Mouse (Mus musculus) small intestine, adult 2 months (tissue): Measurements from ENCODE around the gene Nfe2l3. TPM values are rescaled to one million over a fixed set of nuclear protein-coding genes. Genes with fewer than 3 reads are reported as not detected.
A peak's percentile ranks its signal among the peaks of the same experiment; 100 is the strongest.
"Not testable (repeated sequence)": the region's sequence is repeated elsewhere in the genome, so short reads cannot be mapped to it uniquely, and the experiment has no call there.

Experiments
- H3K27ac ChIP-seq: fragments of 200-500 bp; 2 replicates; pipeline ENCODE4 v1.5.1; 2012; ENCODE audit warnings: low read depth, low read length, control low read depth, inconsistent platforms; ENCODE audit not compliant: insufficient read depth
- H3K27me3 ChIP-seq: fragments of 200-500 bp; 2 replicates; pipeline ENCODE4 v1.6.1; 2012; ENCODE audit warnings: mild to moderate bottlenecking, moderate library complexity, low read length, inconsistent platforms; ENCODE audit not compliant: control insufficient read depth, insufficient read depth
- H3K36me3 ChIP-seq: fragments of 200-500 bp; 2 replicates; pipeline ENCODE4 v1.6.1; 2012; ENCODE audit warnings: mild to moderate bottlenecking, low read length, control low read depth, inconsistent platforms; ENCODE audit not compliant: control insufficient read depth, insufficient read depth
- H3K4me1 ChIP-seq: fragments of 200-500 bp; 2 replicates; pipeline ENCODE4 v1.6.1; 2012; ENCODE audit warnings: low read length, inconsistent platforms, mixed read lengths; ENCODE audit not compliant: control insufficient read depth, insufficient read depth, insufficient read length
- H3K4me3 ChIP-seq: fragments of 200-500 bp; 2 replicates; pipeline ENCODE4 v1.5.1; 2012; ENCODE audit warnings: low read depth, mild to moderate bottlenecking, control low read depth, inconsistent platforms, low read length, moderate library complexity
- CTCF ChIP-seq: fragments of 200-500 bp; IDR thresholded peaks from 2 replicates; pipeline ENCODE4 v1.5.1; 2012; ENCODE audit warnings: low read depth, mild to moderate bottlenecking, control low read depth, inconsistent platforms, low read length, moderate library complexity, mixed read lengths; ENCODE audit not compliant: insufficient replicate concordance, insufficient read length; ENCODE audit errors: extremely low read depth
- POLR2A ChIP-seq: fragments of 200-500 bp; IDR thresholded peaks from 2 replicates; pipeline ENCODE4 v1.6.1; 2012; ENCODE audit warnings: low read depth, mild to moderate bottlenecking, control low read depth, inconsistent platforms, low read length, moderate library complexity
- WGBS: fragments of 180-500 bp; shearing (Covaris S2); methylation state at CpG from one replicate; pipeline ENCODE4 v1.1.7; 2018; 5-methylcytosine and 5-hydroxymethylcytosine counted together
- polyA plus RNA-seq: library from polyadenylated mRNA; depleted of rRNA; stranded (reverse); fragments of >200 nt; gene quantifications from 2 replicates; pipeline ENCODE4 v1.2.3, GENCODE M21; 2012; rRNA removed

Nfe2l3 gene
- 0.48 and 1.6 TPM in 2 replicates for polyA plus RNA-seq

DNA sequence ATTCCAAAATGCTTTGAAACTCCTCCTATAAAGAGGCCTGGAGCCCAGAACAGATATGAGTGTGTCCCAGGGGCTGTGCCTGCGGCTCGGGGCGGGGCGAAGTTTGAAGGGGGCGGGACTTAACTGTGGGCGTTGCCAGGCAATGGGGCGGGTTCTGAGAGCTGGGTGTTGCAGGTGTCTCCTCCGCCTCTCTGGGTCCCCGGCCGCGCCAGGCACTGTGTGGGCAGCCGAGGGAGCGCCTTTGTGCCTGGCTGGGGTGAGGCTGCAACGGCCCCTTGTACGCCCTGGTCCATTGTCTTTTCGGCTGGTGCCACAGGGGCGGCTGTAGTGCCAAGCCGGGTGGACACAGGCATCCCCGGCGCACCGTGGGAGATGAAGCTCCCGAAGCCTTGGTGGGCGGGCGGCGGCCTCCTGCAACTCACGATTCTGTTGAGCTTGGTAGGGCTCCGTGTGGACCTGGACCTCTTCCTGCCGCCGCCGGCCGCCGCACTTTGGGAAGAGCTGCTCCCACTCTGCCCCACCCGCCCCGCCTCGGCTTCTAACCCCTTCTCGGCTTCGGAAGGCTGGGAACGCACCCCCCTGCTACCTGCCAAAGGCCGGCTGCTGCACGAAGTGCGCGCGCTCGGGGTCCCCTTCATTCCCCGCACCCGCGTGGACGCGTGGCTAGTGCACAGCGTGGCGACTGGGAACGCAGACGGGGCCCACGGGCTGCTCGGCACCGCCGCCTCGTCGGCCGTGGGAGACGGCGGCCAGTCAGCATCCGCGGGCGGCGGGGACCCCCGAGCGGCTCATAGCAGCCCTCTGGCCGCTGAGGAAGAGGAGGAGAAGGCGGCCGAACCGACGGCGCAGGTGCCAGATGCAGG is at the start of gene Nfe2l3:
Gene Nfe2l3 (plus strand): TSS at position 136 of the 863 bp plus-strand sequence.
- peaks cover 8% of the 10 kb centered on the region for H3K4me1 ChIP-seq
- TF ChIP-seq CTCF (no peak), POLR2A (no peak; the same call in 1 of the 2 replicates)
- H3K27me3 ChIP-seq = peaks cover 21% of the 10 kb centered on the region
- no peak within 1 kb of the TSS for H3K27ac ChIP-seq
- under 1% methylated on average over 74 of the region's 74 CpGs for WGBS
- H3K4me3 ChIP-seq = peak within 1 kb of the TSS; percentile 62
- no peaks in the 10 kb centered on the region for H3K36me3 ChIP-seq

GRCm38 (mm10) chr6:51383769-51384755 is 48.4 kb upstream of the Nfe2l3 start:
- WGBS = 18% methylated on average over 26 of the region's 26 CpGs
- H3K4me1 ChIP-seq = no peaks in the 10 kb centered on the region
- no peaks in the 10 kb centered on the region for H3K27me3 ChIP-seq
- no peak overlapping the region for H3K4me3 ChIP-seq
- TF ChIP-seq CTCF = peak; percentile 79; the same call in 1 of the 2 replicates
- TF ChIP-seq POLR2A = no peak
- H3K27ac ChIP-seq = no peak overlapping the region
- H3K36me3 ChIP-seq = no peaks in the 10 kb centered on the region

DNA sequence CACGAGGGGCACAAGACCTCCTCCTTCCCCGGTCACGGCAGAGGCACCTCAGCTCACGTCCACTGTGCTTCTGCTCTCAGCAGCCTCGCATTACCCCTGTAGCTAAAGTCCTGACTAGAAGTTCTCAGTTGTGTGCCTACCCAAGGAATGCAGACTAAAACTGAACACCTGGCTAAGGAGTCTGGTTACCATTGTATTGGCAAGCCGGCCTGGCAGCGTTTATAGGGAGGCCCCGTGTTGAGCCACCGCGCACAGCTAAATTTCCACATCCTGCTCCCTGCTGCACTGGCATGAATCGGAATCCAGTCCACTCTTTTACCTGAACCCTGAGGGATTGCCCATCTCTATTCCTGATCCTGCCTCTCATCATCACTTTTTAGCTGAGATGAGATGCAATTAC is 42.0 kb upstream of the Nfe2l3 start:
- Histone ChIP-seq H3K36me3 (no peaks in the 10 kb centered on the region), H3K27ac (no peak overlapping the region), H3K27me3 (no peaks in the 10 kb centered on the region), H3K4me3 (no peak overlapping the region), H3K4me1 (no peaks in the 10 kb centered on the region)
- 84% methylated on average over 11 of the region's 11 CpGs for WGBS
- no peak for TF ChIP-seq POLR2A
- no peak for TF ChIP-seq CTCF

DNA sequence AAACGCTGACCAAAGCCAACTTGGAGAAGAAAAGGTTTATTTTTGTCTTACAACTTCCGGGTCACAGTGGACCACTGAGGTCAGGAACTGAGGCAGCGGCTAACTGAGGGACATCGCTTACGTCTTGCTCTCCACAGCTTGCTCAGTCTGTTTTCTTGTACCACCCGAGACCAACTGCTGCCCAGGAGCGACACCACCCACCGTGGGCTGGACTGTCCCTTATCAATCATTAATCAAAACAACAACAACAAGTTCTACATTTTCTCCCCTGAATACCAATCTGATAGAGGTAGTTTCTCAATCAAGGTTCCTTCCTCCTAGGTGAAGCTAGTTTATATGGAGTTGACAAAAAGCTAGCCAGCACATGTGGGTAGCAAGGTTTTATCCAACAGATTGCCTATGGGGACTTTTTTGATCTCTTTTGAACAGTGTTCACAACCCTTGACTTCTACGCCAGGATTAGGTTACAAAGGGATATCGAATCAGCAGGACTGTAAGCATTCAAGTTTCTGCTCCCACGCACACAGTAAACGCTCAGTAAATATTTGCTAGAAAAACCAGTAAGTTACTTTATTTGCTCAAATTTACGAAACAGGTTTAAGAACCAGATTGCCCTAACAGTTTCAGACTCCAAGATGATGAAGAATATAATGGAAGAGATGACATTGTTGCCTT is 40.5 kb upstream of the Nfe2l3 start:
- H3K4me1 ChIP-seq = no peaks in the 10 kb centered on the region
- no peak overlapping the region for H3K27ac ChIP-seq
- 73% methylated on average over 13 of the region's 13 CpGs for WGBS
- no peaks in the 10 kb centered on the region for H3K36me3 ChIP-seq
- no peak overlapping the region for H3K4me3 ChIP-seq
- no peaks in the 10 kb centered on the region for H3K27me3 ChIP-seq
- no peak for TF ChIP-seq POLR2A
- TF ChIP-seq CTCF = no peak

GRCm38 (mm10) chr6:51393341-51394128 is 38.9 kb upstream of the Nfe2l3 start:
- no peaks in the 10 kb centered on the region for H3K36me3 ChIP-seq
- H3K27ac ChIP-seq = no peak overlapping the region
- WGBS = 44% methylated on average over 6 of the region's 6 CpGs
- TF ChIP-seq CTCF (no peak), POLR2A (no peak)
- H3K4me1 ChIP-seq = no peaks in the 10 kb centered on the region
- no peak overlapping the region for H3K4me3 ChIP-seq
- no peaks in the 10 kb centered on the region for H3K27me3 ChIP-seq

DNA sequence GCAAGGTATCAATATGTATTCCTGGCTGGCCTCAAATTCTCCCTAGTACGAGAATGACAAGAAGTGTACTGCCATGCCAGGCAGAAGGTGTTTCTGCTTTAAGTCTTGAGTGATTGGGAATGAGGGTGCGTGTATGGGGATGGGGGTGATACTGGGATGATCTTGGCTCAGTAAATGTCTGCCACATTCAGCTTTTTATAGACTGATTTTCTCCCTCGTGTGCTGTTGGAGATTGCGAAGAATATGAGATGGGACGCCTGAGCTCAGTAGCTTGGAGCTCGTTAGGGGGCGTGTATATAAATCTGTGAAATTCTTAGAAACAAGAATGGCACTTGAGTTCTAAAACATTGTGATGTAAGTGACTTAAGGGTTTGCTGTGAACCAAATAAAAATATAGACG is 38.1 kb upstream of the Nfe2l3 start:
- H3K4me1 ChIP-seq, H3K36me3 ChIP-seq, H3K27ac ChIP-seq, H3K4me3 ChIP-seq, H3K27me3 ChIP-seq: not testable (repeated sequence)
- 92% methylated on average over 8 of the region's 8 CpGs for WGBS

DNA sequence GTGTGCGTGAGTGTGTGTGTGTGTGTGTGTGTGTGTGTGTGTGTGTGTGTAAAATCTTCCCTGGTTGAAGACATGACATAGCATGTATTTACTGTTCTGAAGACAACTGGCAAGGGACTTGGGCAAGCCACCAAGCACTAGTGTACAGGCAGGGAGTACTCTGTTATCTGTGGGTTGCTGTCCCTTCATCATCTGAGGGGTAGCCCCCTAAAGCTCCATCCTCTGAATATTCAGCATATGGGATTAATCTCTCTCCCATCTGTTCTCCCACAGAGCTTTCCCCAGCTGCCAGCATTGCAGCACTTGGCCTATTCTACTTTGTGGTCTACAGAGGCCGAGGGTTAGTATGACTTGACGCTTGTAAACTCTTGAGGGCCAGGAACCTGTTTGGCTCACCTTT is 37.5 kb upstream of the Nfe2l3 start:
- WGBS = 73% methylated on average over 3 of the region's 3 CpGs
- not testable (repeated sequence) for H3K27ac ChIP-seq, H3K36me3 ChIP-seq, H3K4me1 ChIP-seq, H3K4me3 ChIP-seq, H3K27me3 ChIP-seq
